Mouse (Mus musculus): ENCODE data around the gene Tubb5.

GRCm38 (mm10) chr17:35868961-35869345, 30.8 kb upstream of the Tubb5 start:
- TF ChIP-seq POLR2A (IDR thresholded peaks at IDR 0.05; ENCODE audit: insufficient read depth, low read depth, low read length) (no peak), CTCF (IDR thresholded peaks at IDR 0.05; ENCODE audit: insufficient read depth, low read depth, low read length) (no peak)

All from olfactory bulb, adult 2 months (tissue).